Mouse (Mus musculus) megakaryocyte, embryonic 14.5 days (primary cell): Measurements from ENCODE around the gene Cul5. TPM values are rescaled to one million over a fixed set of nuclear protein-coding genes. Genes with fewer than 3 reads are reported as not detected.

Experiments used
- H3K27me3 ChIP-seq: replicated peaks from 2 replicates; pipeline ENCODE3; 2012; ENCODE audit warnings: inconsistent platforms
- H3K36me3 ChIP-seq: replicated peaks from 2 replicates; pipeline ENCODE3; 2012; ENCODE audit warnings: low read length, inconsistent platforms, mixed read lengths
- H3K4me1 ChIP-seq: 2 replicates; pipeline ENCODE4 v1.6.1; 2012; ENCODE audit warnings: inconsistent platforms
- H3K4me3 ChIP-seq: replicated peaks from 2 replicates; pipeline ENCODE3; 2012; ENCODE audit warnings: moderate library complexity, mild to moderate bottlenecking, inconsistent platforms
- H3K9me3 ChIP-seq: 2 replicates; pipeline ENCODE4 v1.6.1; 2012; ENCODE audit warnings: inconsistent platforms
- FLI1 ChIP-seq: IDR thresholded peaks from 2 replicates; pipeline ENCODE4 v1.6.1; 2012; ENCODE audit warnings: low read length, inconsistent platforms, mixed read lengths
- GATA1 ChIP-seq: IDR thresholded peaks from 3 replicates; pipeline ENCODE4 v1.6.1; 2012; ENCODE audit warnings: mixed read lengths, low read length, inconsistent platforms, borderline replicate concordance
- polyA plus RNA-seq: library from polyadenylated mRNA; stranded (reverse); fragments of >175 nt; gene quantifications from 2 replicates; pipeline ENCODE4 v1.2.3, GENCODE M21; 2012; ENCODE audit warnings: low replicate concordance; ENCODE audit not compliant: insufficient read depth

Gene Cul5
- 3.2 and 5.8 TPM in 2 replicates for polyA plus RNA-seq

DNA sequence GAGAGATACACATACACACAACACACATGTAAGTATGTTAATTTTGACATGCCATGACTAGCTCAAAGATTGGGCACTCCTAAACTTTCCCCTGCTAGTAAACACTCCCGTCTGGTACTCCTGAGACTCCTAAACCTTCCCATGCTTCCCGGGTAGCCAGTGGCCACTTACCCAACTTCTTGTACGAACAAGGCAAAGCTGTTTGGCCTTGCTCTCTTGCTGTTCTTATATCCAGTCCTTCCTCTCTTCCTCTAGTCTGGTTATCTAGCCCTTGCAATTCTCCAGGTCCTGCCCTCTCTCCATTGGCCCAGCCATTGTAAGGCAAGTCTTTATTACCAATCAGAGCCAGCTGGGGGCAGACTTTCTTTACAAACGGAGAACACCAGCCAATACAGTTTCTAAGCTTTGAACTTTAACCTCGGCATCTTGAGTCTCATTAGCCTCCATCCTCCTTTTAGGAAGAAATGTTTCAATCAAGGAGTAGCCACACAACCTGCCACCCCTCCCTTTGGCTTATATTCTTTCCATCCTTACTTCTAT is at the start of gene Cul5:
Gene Cul5, minus strand, starts transcription at position 335 of the 540 bp plus-strand sequence.
- TF ChIP-seq GATA1 (no peak), FLI1 (no peak)

GRCm38 (mm10) chr9:53705992-53706696 is 36.3 kb upstream of the Cul5 start, which contains the start of gene Rab39:
TSS of gene Rab39 (minus strand) at chr9:53706232.
- Histone ChIP-seq H3K4me3 (peak within 1 kb of the TSS; percentile 93), H3K4me1 (peaks cover 18% of the 10 kb centered on the region), H3K27me3 (peaks cover 18% of the 10 kb centered on the region), H3K36me3 (no peaks in the 10 kb centered on the region), H3K9me3 (no peaks in the 10 kb centered on the region)
- TF ChIP-seq GATA1 (no peak), FLI1 (no peak)

More for the DNA sequence above, at the start of gene Cul5:
- Histone ChIP-seq H3K36me3 (no peaks in the 10 kb centered on the region), H3K4me3 (peak within 1 kb of the TSS; percentile 83), H3K9me3 (no peaks in the 10 kb centered on the region), H3K27me3 (no peaks in the 10 kb centered on the region), H3K4me1 (peaks cover 64% of the 10 kb centered on the region)

DNA sequence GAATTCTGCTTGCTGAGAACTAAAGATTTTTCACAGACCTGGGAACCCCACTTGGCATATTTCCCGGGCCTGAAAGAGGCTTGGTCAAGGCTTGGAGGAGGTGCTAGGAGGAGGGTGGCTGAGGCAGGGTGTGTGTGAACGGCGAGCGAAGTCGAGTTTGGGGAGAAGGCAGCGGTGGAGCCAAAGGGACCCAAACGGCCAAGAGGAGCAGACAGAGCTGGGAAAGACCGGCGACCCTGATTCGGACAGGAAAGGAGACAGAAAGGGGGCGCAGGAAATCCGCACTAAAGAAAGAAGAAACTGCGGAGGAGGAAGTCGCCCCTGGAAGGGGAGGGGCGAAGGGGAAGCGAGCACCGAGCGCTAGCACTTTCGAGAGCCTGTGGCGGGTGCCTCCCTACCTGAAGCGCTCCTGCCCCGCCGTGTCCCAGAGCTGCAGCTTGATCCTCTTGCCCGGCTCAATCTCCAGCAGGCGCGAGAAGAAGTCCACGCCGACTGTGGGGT is 35.7 kb upstream of the Cul5 start:
- TF ChIP-seq GATA1 (no peak), FLI1 (no peak)
- Histone ChIP-seq H3K9me3 (no peaks in the 10 kb centered on the region), H3K27me3 (peaks cover 18% of the 10 kb centered on the region), H3K36me3 (no peaks in the 10 kb centered on the region), H3K4me3 (peak overlapping the region; percentile 93), H3K4me1 (peaks cover 18% of the 10 kb centered on the region)

DNA sequence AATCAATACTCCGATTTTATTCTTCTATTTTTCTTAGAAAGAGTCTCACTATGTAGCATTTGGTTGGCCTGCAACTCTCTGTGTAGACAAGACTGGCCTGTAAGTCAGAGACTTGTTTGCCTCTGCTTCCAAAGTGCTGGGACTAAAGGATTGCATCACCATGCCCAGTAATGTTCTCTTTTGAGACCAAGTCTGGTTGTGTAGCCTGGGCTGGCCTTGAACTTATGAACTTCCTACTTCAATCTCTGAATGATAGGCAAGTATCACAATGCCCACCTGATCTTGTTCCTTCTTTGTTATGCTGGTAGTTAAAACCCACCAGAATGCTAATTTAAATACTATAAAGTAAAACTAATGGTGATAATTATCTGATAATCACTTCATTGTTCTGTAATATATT is 33.2 kb upstream of the Cul5 start:
- H3K4me3 ChIP-seq: no peak overlapping the region
- no peaks in the 10 kb centered on the region for H3K9me3 ChIP-seq
- TF ChIP-seq GATA1 (no peak), FLI1 (no peak)
- no peaks in the 10 kb centered on the region for H3K36me3 ChIP-seq
- peaks cover 19% of the 10 kb centered on the region for H3K27me3 ChIP-seq
- H3K4me1 ChIP-seq: peaks cover 18% of the 10 kb centered on the region

DNA sequence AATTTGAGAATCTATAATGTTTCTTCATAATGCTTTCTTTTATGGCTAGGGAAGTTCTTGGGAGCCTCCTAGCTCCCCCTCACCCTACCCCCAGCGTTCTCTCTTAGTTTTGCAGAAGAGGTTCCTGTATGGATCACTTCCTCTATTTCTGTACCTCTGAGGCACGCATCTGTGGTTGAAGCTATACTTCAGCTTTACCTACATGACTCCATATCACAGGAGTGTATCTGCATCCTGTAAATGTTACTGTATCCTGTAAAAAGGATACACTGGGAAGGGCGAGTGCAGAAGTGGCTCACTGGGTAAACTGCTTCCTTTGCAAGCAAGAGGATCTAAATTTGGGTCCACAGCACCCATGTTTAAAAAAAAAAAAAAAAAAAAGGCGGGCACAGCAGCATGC is 30.7 kb upstream of the Cul5 start:
- peaks cover 4% of the 10 kb centered on the region for H3K9me3 ChIP-seq
- TF ChIP-seq FLI1 (no peak), GATA1 (no peak)
- H3K4me3 ChIP-seq: peak overlapping the region; percentile 33
- peaks cover 4% of the 10 kb centered on the region for H3K4me1 ChIP-seq
- H3K36me3 ChIP-seq: no peaks in the 10 kb centered on the region
- H3K27me3 ChIP-seq: peaks cover 18% of the 10 kb centered on the region

- TF ChIP-seq GATA1 (no peak), FLI1 (no peak)
- Histone ChIP-seq H3K4me3 (no peak overlapping the region), H3K36me3 (no peaks in the 10 kb centered on the region), H3K4me1 (peaks cover 18% of the 10 kb centered on the region), H3K9me3 (peaks cover 8% of the 10 kb centered on the region), H3K27me3 (peaks cover 18% of the 10 kb centered on the region)
Measured at GRCm38 (mm10) chr9:53695846-53696245, 26.0 kb upstream of the Cul5 start.

GRCm38 (mm10) chr9:53693718-53694117 is 23.9 kb upstream of the Cul5 start:
- H3K36me3 ChIP-seq: no peaks in the 10 kb centered on the region
- peak overlapping the region; percentile 5 for H3K4me3 ChIP-seq
- peaks cover 18% of the 10 kb centered on the region for H3K4me1 ChIP-seq
- H3K9me3 ChIP-seq: peaks cover 8% of the 10 kb centered on the region
- peaks cover 18% of the 10 kb centered on the region for H3K27me3 ChIP-seq
- TF ChIP-seq GATA1 (no peak), FLI1 (no peak)

DNA sequence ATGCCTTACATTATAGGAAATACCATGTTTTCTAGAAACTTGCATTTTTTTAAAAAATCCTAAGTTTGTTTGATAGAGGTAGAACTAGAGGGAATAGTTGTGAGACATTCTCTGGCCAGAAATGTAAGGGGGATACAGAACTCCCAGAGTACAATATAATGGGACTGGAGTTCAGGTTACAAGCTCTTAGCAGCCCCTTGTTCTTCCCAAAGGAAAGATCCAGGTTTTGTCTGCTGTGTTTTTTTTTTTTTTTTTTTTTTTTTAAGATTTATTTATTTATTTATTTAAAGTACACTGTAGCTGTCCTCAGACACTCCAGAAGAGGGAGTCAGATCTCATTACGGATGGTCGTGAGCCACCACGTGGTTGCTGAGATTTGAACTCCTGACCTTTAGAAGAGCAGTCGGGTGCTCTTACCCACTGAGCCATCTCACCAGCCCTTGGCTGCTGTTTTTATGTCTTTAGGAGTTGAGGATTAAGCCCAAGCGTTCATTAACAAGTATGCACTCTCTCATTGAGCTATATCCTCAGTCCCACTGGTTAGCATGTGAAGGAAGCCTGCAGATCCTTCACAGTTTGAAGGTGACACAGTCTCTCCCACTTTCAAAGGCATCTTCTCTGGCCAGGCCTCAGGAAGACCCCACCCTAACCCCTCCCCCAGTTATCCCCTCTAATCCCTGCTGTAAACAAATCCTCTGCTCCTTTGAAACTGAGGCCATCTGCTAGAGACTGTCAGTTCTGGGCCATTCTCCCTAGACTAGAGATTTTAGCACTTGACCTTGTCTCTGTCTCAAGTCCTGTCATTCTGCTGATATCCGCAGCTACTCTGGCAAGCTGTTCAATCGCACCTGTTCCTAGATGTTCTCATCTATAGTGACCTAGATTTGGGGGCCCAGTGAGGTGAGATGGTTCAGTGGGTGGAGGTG is 22.2 kb upstream of the Cul5 start:
- H3K4me1 ChIP-seq: peaks cover 18% of the 10 kb centered on the region
- H3K9me3 ChIP-seq: peaks cover 5% of the 10 kb centered on the region
- peaks cover 17% of the 10 kb centered on the region for H3K27me3 ChIP-seq
- H3K4me3 ChIP-seq: no peak overlapping the region
- TF ChIP-seq FLI1 (no peak), GATA1 (no peak)
- no peaks in the 10 kb centered on the region for H3K36me3 ChIP-seq

DNA sequence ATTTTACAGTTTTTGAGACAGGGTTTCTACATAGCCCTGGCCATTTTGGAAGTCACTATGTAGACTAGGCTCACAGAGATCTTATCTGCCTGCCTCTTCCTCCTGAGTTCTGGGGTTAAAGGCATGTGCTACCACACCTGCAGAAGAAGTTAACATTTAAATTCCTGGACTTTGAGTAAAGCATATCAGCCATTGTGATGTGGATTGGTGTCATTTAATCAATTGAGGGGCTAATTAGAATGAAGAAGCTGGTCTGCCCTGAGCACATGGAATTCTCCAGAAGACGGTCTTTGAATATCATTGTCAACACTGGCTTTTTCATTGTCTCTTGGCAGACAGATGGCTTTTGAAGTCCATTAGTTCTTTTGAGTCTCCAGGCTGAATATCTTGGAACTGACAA is 11.0 kb upstream of the Cul5 start:
- Histone ChIP-seq H3K9me3 (peaks cover 3% of the 10 kb centered on the region; the same call in 1 of the 2 replicates), H3K4me1 (0 out of 2 replicates have a peak, but pooled peaks cover 3% of the 10 kb centered on the region), H3K27me3 (no peaks in the 10 kb centered on the region), H3K4me3 (no peak overlapping the region), H3K36me3 (peaks cover 2% of the 10 kb centered on the region)
- TF ChIP-seq FLI1 (no peak), GATA1 (no peak)

DNA sequence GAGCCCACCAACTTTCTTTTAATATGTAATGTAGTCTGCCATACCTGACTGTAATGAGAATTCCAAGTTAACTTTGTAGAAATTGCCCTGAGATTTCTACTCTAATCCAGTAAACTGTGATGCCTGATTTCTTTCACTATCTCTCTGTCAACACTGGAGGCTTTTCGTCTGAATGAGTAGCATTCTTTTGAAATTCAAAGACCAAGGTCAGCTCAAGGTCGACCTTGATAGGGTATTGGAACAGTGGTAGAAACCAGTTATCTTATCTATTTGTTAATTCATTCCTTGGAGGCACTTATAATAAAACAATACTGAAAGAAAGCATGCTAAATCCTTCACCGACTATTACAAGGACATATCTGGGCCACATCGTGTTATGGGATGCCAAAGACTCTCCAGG is 7.1 kb upstream of the Cul5 start:
- peaks cover 2% of the 10 kb centered on the region for H3K36me3 ChIP-seq

More for the DNA sequence above, 7.1 kb upstream of the Cul5 start:
- no peak overlapping the region for H3K4me3 ChIP-seq
- H3K4me1 ChIP-seq: peaks cover 13% of the 10 kb centered on the region
- TF ChIP-seq FLI1 (no peak), GATA1 (no peak)
- H3K9me3 ChIP-seq: peaks cover 3% of the 10 kb centered on the region; the same call in 1 of the 2 replicates
- H3K27me3 ChIP-seq: no peaks in the 10 kb centered on the region
